Mouse (Mus musculus): Measurements from ENCODE around the gene Iqck. TPM values are rescaled to one million over a fixed set of nuclear protein-coding genes. Genes with fewer than 3 reads are reported as not detected.

Iqck gene
- under 1 TPM; 0.59 to 0.63 TPM for total RNA-seq (2021)
- long read RNA-seq, experiment 1, partial matches to known transcripts, result 0 of 1 reads
- long read RNA-seq, experiment 1, other reads (novel, unspliced or antisense), result 0 of 1 reads
- long read RNA-seq, experiment 2, result 0 reads

GRCm38 (mm10) chr7:118855171-118855876 is at the start of gene Iqck:
Iqck (plus strand) TSS chr7:118855752.
- peak; percentile 93 for DNase-seq

DNA sequence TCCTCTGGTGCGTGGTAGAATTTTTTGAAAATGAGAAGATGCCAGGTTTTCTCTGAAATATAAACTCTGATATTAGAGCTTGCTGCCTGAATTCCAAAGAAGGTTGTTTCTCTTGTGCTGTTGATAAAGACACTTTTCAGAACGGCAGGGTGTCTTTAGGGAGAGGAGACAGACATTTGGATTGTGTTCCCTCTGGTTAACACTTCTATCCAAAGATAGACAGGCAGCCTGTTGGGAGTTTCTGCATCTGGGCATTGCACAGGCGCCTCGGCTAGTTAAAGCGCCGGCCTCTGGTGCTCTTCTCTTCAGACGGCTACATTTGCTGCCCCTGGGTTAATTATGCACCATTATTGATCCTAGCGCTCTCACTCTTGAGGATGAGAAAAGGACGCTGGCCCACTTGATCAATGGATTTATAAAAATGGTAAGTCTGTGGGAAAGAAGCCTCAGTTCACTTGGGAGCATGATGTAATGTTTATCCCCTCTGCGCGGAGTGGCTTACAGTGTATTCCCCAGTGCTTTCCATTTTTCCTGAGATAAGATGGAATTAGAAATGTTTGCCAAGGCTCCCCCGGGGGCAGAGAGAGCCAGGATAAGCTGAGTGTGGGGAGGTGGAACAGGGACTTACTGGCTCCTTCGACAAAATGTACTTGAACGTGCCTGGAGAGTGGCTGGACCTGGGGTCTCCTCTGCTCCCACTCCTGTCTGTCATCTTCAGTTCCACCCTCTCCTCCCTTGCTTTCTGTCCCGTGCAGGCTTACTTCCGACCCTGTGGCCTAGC is 48.7 kb upstream of the Iqck start:
- no peak for DNase-seq

- DNase-seq, result no peak
These were observed 47.7 kb upstream of the Iqck start for GRCm38 (mm10) chr7:118807899-118808298.

DNA sequence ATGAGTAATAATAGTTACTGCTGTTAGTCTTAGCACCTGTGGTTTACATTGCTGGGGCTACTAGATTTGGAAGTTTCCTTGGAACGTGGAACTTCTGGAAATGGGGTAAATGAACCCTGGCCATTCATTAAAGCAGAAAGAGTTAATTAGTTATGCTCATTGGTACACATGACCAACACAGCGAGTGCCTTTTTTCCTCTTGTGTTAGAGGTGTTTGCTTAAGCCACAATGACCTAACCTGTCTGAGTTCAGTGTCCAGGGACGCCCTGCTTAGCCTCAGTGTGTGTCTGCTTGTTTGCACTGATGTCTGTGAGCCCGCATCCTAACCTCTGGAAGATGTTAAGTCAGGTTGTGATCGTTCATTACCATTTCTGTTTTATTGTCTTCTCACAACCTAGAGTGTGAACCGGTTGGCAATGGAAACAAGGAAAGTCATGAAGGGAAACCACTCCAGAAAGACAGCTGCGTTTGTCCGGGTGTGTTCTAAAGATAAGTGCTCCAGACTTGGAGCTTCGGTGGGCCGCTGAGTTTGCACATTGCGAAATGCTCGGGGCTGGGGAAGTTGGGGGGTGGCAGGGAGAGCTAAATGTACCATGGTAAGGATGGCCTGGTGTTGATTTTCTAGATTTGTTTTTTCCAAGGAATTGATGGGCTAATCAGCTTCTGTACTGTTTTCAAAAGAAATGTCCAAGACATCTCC is 44.0 kb upstream of the Iqck start:
- DNase-seq, result no peak

- DNase-seq, result no peak
These were observed 42.0 kb upstream of the Iqck start for GRCm38 (mm10) chr7:118813592-118813991.

DNA sequence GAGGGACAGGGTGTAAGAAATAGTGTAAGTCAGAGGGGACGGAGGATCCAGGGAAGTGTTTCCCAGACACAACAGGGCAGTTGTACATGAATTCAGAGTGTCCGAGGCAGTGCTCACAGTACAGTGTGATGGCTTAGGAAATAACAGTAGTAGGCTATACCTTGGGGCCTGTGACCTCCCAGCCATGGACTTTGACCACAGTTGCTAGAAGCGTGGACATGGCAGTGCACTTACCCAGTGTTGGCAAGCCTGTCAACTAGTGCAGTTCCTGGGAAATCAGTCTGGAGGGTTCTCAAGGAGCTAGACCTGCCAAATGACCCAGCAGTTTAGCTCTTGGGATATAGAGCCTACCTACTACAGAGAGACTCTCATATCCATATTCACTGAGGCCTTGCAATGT is 39.3 kb upstream of the Iqck start:
- DNase-seq, result no peak

DNA sequence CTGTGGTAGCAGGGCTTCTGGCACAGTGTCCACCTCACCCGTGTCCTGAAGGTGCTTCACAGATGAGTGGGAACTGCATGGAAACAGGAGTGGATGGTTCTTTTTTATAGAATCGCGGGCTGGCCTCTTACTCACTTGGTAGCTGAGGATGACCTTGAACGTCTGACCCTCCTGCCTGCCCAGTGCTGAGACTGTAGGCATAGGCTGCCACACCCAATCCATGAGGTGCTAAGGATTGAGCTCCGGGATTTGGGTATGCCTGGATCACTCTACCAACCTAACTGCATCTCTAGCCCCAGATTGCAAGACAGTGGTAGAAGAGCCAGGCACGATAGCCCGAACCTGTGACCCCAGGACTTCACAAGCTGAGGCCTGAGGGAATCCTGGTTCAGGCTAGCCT is 37.8 kb upstream of the Iqck start:
- DNase-seq, result no peak

- no peak for DNase-seq
These were observed 35.9 kb upstream of the Iqck start for GRCm38 (mm10) chr7:118819666-118820065.

DNA sequence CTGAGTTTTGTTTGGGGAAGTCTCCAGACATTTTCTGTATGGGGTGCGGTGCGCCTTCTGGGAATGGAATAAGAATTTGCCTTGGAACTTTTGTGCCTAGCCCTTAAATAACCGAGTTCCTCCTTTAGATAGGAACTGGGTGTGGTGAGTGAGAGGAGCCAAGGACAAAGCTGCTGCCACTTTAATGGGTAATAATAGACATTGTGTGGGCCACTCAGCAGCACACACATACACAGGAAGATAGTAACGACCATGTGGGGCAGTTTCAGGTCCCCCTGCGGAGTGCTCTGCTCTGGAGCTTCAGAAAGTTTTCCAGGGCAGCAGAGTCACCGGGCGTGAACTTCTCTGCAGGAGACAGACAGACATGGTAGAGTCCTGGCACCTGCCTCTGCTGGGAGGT is 34.2 kb upstream of the Iqck start:
- no peak for DNase-seq

- DNase-seq, result no peak
These were observed 33.5 kb upstream of the Iqck start for GRCm38 (mm10) chr7:118821887-118822556.

- DNase-seq, result no peak
These were observed 31.1 kb upstream of the Iqck start for GRCm38 (mm10) chr7:118824451-118824850.

GRCm38 (mm10) chr7:118827975-118828416 is 27.6 kb upstream of the Iqck start:
- no peak for DNase-seq

DNA sequence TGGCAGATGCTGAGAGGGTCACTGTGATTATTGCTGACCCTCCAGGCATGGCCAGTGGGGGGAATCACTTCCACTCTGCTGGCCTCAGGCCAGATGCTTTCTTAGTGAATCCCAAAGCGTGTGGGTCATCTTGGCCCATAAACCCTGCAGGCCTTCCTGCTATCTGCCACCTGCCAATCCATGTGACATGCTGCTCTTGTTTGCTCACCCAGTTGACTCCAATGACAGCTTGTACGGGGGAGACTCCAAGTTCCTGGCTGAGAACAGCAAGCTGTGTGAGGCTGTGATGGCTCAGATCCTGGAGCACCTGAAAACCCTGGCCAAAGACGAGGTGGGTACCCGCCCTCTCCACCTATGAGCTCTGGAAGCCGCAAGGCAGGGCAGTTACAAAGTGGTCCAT is 17.7 kb upstream of the Iqck start:
- no peak for DNase-seq

DNA sequence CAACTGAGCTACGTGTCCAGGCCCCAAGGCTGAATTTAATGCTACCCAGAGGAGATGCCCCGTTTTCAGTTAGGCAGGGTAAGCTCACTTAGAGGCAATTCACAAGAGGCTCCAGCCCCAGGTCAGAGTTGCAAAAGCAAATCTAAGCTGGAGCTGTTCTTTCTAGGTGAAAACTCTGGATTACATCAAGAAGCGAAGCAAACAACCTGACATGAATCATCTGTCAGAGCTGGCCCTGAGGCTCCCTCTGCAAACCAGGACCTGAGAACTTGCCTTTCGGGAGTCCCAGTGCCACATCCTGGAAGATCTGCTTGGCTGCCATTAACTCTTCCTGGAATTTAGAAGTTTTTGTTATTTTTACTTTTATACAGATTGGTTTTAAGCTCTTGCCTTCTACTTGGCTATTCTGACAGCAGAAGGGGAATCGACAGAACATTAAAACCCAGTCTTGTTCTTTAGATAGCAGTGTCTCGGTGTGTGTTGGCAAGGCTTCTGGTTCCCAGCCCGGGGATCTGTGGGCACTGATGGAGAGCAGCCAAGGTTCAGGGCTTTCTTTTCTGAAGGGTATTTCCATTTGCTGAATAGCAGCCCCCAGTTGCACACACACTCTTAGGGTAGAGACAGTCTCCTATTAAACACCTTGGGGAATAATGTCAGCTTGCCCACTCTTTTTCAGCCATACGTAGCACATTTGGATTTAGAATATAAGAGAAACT is 14.4 kb upstream of the Iqck start:
- DNase-seq, result no peak

DNA sequence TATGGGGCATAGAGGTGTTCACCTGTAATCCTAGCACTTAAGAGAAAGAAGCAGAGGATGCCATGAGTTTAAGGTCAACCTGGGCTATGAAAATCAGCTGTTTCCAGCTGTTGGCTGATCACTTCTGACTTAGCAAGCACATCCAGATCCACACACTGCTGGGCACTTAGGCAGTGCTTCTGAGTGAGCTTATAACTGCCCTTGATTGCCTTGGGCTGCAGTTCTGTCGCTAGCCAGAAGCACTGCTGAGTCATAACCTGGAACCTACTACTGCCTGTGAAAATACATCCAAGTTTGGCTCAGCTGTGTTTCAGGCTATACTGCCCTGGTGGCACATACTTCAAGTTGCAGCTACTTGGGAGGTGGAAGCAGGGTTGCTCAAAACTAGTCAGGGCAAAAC is 13.8 kb upstream of the Iqck start:
- no peak for DNase-seq

DNA sequence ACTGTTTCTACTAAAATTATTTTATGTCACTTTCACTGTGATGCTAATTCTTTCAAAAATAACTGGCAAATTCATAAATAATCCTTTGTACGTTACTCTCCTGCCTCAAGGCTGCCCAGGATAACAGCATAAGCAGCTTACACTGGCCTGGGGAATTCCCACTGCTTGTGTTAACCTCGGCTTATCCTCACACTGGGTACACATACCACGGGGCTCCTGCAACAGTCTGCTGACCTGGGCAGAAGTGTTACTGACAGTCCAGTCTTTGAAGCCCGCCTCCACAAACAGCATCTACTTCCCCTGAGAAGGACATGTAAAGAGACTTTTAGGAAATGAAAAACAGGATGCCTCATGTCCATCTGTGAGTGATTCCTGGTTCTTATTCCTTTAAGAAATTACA is 12.6 kb upstream of the Iqck start:
- no peak for DNase-seq

DNA sequence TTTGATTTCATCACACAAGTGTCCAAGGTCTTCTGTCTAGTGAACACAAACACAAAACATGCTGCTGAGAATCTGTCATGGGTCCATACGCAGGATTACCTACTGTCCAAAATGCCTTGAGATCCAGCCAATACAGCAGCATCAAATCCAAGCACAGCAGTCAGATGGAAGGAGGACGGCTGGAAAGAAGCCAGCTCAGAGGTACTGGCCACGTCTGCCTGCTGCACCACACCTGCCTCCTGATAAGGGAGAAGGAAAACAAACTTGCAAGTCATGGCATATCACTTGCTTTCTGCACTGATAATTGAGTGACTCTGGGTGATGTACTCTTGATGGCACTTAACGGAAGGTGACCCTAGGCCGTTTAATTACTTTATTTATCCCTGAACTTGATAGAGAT is 10.4 kb upstream of the Iqck start:
- DNase-seq, result no peak

DNA sequence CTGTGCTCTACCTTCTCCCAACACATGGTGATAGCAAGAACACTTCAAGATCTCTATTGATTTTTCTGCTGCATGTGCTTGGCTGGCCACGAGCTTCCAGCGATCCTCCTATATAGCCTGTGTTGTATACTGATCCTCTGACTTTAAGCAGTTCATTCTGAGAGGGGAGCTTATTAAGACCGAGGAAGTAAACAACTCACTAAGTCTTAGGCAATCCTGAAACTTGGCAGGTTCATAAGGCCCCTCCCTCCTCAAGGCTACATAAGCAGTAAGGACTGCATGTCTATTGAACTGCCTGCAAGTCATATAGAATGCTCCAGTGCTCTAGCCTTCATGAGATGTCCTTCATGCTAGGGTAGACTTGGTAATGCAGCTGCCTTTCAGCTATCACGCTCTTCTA is 9.2 kb upstream of the Iqck start:
- no peak for DNase-seq

- no peak for DNase-seq
These were observed 6.8 kb upstream of the Iqck start for GRCm38 (mm10) chr7:118848796-118849195.

GRCm38 (mm10) chr7:118849543-118850250 is 5.9 kb upstream of the Iqck start:
- DNase-seq, result no peak

GRCm38 (mm10) chr7:118850676-118851290 is 4.8 kb upstream of the Iqck start:
- peak; percentile 23 for DNase-seq

Measured in gastrocnemius, postnatal 10 days (tissue).